Mouse (Mus musculus) C2C12 (cell line): ENCODE data around the gene Gm3448. TPM values are rescaled to one million over a fixed set of nuclear protein-coding genes. Genes with fewer than 3 reads are reported as not detected.
A peak's percentile ranks its signal among the peaks of the same experiment; 100 is the strongest.
"Not testable (repeated sequence)": the region's sequence is repeated elsewhere in the genome, so short reads cannot be mapped to it uniquely, and the experiment has no call there.

Source experiments
- H3K27me3 ChIP-seq: one replicate; pipeline ENCODE4 v1.6.1; 2011; ENCODE audit not compliant: control insufficient read depth, insufficient read depth, insufficient read length
- H3K36me3 ChIP-seq: one replicate; pipeline ENCODE4 v1.6.1; 2011; ENCODE audit not compliant: control insufficient read depth, insufficient read depth
- H3K4me3 ChIP-seq: one replicate; pipeline ENCODE4 v1.5.1; 2011; ENCODE audit warnings: mild to moderate bottlenecking, control low read depth; ENCODE audit not compliant: poor library complexity, insufficient read depth, severe bottlenecking
- H3K79me2 ChIP-seq: one replicate; pipeline ENCODE4 v1.6.1; 2011; ENCODE audit not compliant: control insufficient read depth, insufficient read depth
- H3K79me3 ChIP-seq: one replicate; pipeline ENCODE4 v1.6.1; 2011; ENCODE audit warnings: low read depth, control low read depth
- H3ac ChIP-seq: one replicate; pipeline ENCODE3; 2011; ENCODE audit warnings: low read depth; ENCODE audit not compliant: control insufficient read depth, insufficient read length
- CEBPB ChIP-seq: IDR thresholded peaks from one replicate; pipeline ENCODE4 v1.6.1; 2011; ENCODE audit warnings: low read depth, mild to moderate bottlenecking, control low read depth, moderate library complexity
- CTCF ChIP-seq: IDR thresholded peaks from one replicate; pipeline ENCODE4 v1.5.1; 2011; ENCODE audit not compliant: control insufficient read depth, insufficient read depth, insufficient read length
- FOSL1 ChIP-seq: IDR thresholded peaks from one replicate; pipeline ENCODE4 v1.8.0; 2011; ENCODE audit warnings: mild to moderate bottlenecking, low read length; ENCODE audit not compliant: poor library complexity, insufficient read depth, severe bottlenecking
- MAX ChIP-seq: IDR thresholded peaks from one replicate; pipeline ENCODE4 v1.6.1; 2011; ENCODE audit warnings: mild to moderate bottlenecking, control low read depth
- MYOD1 ChIP-seq: IDR thresholded peaks from one replicate; pipeline ENCODE4 v1.6.1; 2011; ENCODE audit warnings: low read depth; ENCODE audit not compliant: control insufficient read depth, insufficient read length
- MYOG ChIP-seq: IDR thresholded peaks from one replicate; pipeline ENCODE4 v1.6.1; 2011; ENCODE audit not compliant: control insufficient read depth, insufficient read length; ENCODE audit errors: extremely low read depth
- USF1 ChIP-seq: IDR thresholded peaks from one replicate; pipeline ENCODE4 v1.6.1; 2011; ENCODE audit warnings: low read depth, mild to moderate bottlenecking, control low read depth, moderate library complexity
- long read RNA-seq, 2 experiments: library from polyadenylated mRNA; unstranded; transcript quantifications; one replicate each; pipeline ENCODE4 v2.0.0; 2019 to 2020
- polyA plus RNA-seq: library from polyadenylated mRNA; unstranded; fragments of >200 nt; fragmentation: generic; extraction: Trizol; gene quantifications from one replicate; pipeline ENCODE4 v1.2.1, GENCODE M21; 2012; ENCODE audit warnings: missing spikeins

Gm3448 gene
- 0.49 TPM for polyA plus RNA-seq
- long read RNA-seq, experiment 1, partial matches to known transcripts = 2 of 27 reads
- long read RNA-seq, experiment 1, other reads (novel, unspliced or antisense) = 23 of 27 reads
- long read RNA-seq, experiment 2, partial matches to known transcripts = 0 of 6 reads
- long read RNA-seq, experiment 2, other reads (novel, unspliced or antisense) = 5 of 6 reads

- not testable (repeated sequence) for H3K4me3 ChIP-seq
These were observed at the start of gene Gm3448, which contains the start of the genes Ermard and Tcte3 for GRCm38 (mm10) chr17:15041175-15041729. Gm3448 (minus strand) TSS chr17:15041537. Ermard (plus strand) TSS chr17:15041208. Tcte3 (minus strand) TSS chr17:15041488.

GRCm38 (mm10) chr17:15088591-15089001 lies 47.3 kb upstream of the Gm3448 start:
- Histone ChIP-seq H3K4me3 (no peak overlapping the region), H3K36me3 (no peaks in the 10 kb centered on the region), H3ac (no peak overlapping the region), H3K27me3 (no peaks in the 10 kb centered on the region), H3K79me3 (no peaks in the 10 kb centered on the region), H3K79me2 (no peaks in the 10 kb centered on the region)
- no peak for TF ChIP-seq MYOD1
- no peak for TF ChIP-seq MAX
- TF ChIP-seq CTCF = no peak
- no peak for TF ChIP-seq CEBPB
- TF ChIP-seq USF1 = no peak
- no peak for TF ChIP-seq FOSL1
- TF ChIP-seq MYOG = no peak

More at GRCm38 (mm10) chr17:15041175-15041729, at the start of gene Gm3448, which contains the start of the genes Ermard and Tcte3:
- H3K27me3 ChIP-seq, H3K36me3 ChIP-seq, H3K79me3 ChIP-seq, H3ac ChIP-seq, H3K79me2 ChIP-seq: not testable (repeated sequence)

- TF ChIP-seq MYOD1 = peak; percentile 38
- no peak for TF ChIP-seq CEBPB
- Histone ChIP-seq H3K4me3 (no peak overlapping the region), H3ac (no peak overlapping the region), H3K36me3 (no peaks in the 10 kb centered on the region), H3K79me2 (no peaks in the 10 kb centered on the region), H3K79me3 (no peaks in the 10 kb centered on the region), H3K27me3 (no peaks in the 10 kb centered on the region)
These were observed 46.8 kb upstream of the Gm3448 start for GRCm38 (mm10) chr17:15088166-15088565.

- Histone ChIP-seq H3K27me3 (no peaks in the 10 kb centered on the region), H3K36me3 (no peaks in the 10 kb centered on the region), H3ac (no peak overlapping the region), H3K4me3 (no peak overlapping the region), H3K79me2 (no peaks in the 10 kb centered on the region), H3K79me3 (no peaks in the 10 kb centered on the region)
- no peak for TF ChIP-seq CEBPB
- no peak for TF ChIP-seq MYOD1
- no peak for TF ChIP-seq MAX
- no peak for TF ChIP-seq FOSL1
- TF ChIP-seq USF1 = no peak
- no peak for TF ChIP-seq CTCF
- TF ChIP-seq MYOG = no peak
These were observed 43.7 kb upstream of the Gm3448 start for GRCm38 (mm10) chr17:15085006-15085405.

GRCm38 (mm10) chr17:15084226-15084848 lies 43.0 kb upstream of the Gm3448 start:
- Histone ChIP-seq H3K79me3 (no peaks in the 10 kb centered on the region), H3K36me3 (no peaks in the 10 kb centered on the region), H3K4me3 (no peak overlapping the region), H3K79me2 (no peaks in the 10 kb centered on the region), H3ac (no peak overlapping the region), H3K27me3 (no peaks in the 10 kb centered on the region)
- TF ChIP-seq USF1 = no peak
- TF ChIP-seq CEBPB = no peak
- TF ChIP-seq MYOD1 = no peak
- TF ChIP-seq CTCF = no peak
- no peak for TF ChIP-seq MYOG
- no peak for TF ChIP-seq MAX

GRCm38 (mm10) chr17:15077536-15077935 lies 36.2 kb upstream of the Gm3448 start:
- Histone ChIP-seq H3K4me3 (no peak overlapping the region), H3ac (no peak overlapping the region), H3K79me3 (no peaks in the 10 kb centered on the region), H3K79me2 (no peaks in the 10 kb centered on the region), H3K36me3 (no peaks in the 10 kb centered on the region), H3K27me3 (peaks cover 3% of the 10 kb centered on the region)
- no peak for TF ChIP-seq CTCF
- no peak for TF ChIP-seq USF1
- no peak for TF ChIP-seq MYOD1
- no peak for TF ChIP-seq CEBPB
- TF ChIP-seq FOSL1 = no peak
- TF ChIP-seq MAX = no peak
- no peak for TF ChIP-seq MYOG
